In the genomic region with DNA sequence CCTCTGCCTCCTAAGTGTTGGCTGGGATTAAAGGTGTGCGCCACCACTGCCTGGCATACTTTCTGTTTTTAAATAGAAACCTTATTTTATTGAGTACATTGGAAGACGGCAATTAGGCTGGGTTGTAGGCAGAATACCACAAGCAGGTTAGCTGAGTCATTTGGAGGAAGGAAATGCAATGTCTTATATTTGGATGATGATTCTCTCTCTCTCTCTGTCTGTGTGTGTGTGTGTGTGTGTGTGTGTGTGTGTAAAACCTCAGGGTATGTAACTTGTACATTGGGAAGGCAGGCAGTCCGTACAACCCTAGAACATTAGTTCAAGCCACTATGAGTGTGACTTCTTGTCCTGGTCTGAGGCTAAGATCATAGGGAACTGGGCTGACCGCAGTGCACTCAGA, we compare ENCODE assay signal across 15 mouse cellular contexts.
"Had no signal": no experiment of that assay in that cellular context is flagged by ENCODE, and none has a peak within 500 bp of the region (broad histone marks: within the 10 kb centered on the region; RNA-seq: fewer than 3 reads in every experiment).

No protein-coding gene starts in this region.

- DNase-seq: kidney, adult 18-20 months; kidney, postnatal 14 days; layer of hippocampus, adult 9-11 months; layer of hippocampus, postnatal 36 days; lung, postnatal 14 days; retina, postnatal 1 day; thymus, adult 18-20 months; thymus, postnatal 14 days had no signal

- H3K36me3 ChIP-seq: midbrain, embryonic 15.5 days had no signal

- H3K4me1 ChIP-seq: kidney, embryonic 15.5 days; limb, embryonic 15.5 days; lung, embryonic 15.5 days; midbrain, embryonic 15.5 days; neural tube, embryonic 13.5 days had no signal

- H3K27me3 ChIP-seq: kidney, embryonic 15.5 days; limb, embryonic 15.5 days; lung, embryonic 15.5 days; midbrain, embryonic 15.5 days; neural tube, embryonic 13.5 days had no signal

- H3K4me2 ChIP-seq: kidney, embryonic 15.5 days; limb, embryonic 15.5 days; liver, embryonic 12.5 days; lung, embryonic 15.5 days; midbrain, embryonic 11.5 days; midbrain, embryonic 15.5 days; neural tube, embryonic 13.5 days had no signal

- H3K4me3 ChIP-seq: kidney, embryonic 15.5 days; limb, embryonic 15.5 days; liver, embryonic 12.5 days; lung, embryonic 15.5 days; midbrain, embryonic 15.5 days; neural tube, embryonic 13.5 days had no signal

- H3K9ac ChIP-seq: kidney, embryonic 15.5 days; limb, embryonic 15.5 days; liver, embryonic 12.5 days; lung, embryonic 15.5 days; midbrain, embryonic 15.5 days; neural tube, embryonic 13.5 days had no signal

- ATAC-seq: liver, embryonic 12.5 days; midbrain, embryonic 15.5 days had no signal

- H3K9me3 ChIP-seq: kidney, embryonic 15.5 days; limb, embryonic 15.5 days; liver, embryonic 12.5 days; lung, embryonic 15.5 days; midbrain, embryonic 15.5 days; neural tube, embryonic 13.5 days had no signal

- H3K27ac ChIP-seq: kidney, embryonic 15.5 days; limb, embryonic 15.5 days; liver, embryonic 12.5 days; lung, embryonic 15.5 days; midbrain, embryonic 15.5 days; neural tube, embryonic 13.5 days had no signal
